Mouse (Mus musculus) heart, postnatal 4 days (tissue): ENCODE data around the gene Tfb1m. TPM values are rescaled to one million over a fixed set of nuclear protein-coding genes. Genes with fewer than 3 reads are reported as not detected.

Experiments
- DNase-seq: peaks from one replicate; pipeline ENCODE4 v3.0.0; 2021
- total RNA-seq, 2 experiments: library from RNA; stranded (reverse); gene quantifications; 2 replicates each; pipeline ENCODE4 v1.2.3; 2021

The Tfb1m gene
- total RNA-seq, 2 experiments from 2014 or later, result 6.3 to 7.6 TPM

GRCm38 (mm10) chr17:3509841-3510240 lies 47.7 kb downstream of the Tfb1m start:
- peak; percentile 72 for DNase-seq

DNA sequence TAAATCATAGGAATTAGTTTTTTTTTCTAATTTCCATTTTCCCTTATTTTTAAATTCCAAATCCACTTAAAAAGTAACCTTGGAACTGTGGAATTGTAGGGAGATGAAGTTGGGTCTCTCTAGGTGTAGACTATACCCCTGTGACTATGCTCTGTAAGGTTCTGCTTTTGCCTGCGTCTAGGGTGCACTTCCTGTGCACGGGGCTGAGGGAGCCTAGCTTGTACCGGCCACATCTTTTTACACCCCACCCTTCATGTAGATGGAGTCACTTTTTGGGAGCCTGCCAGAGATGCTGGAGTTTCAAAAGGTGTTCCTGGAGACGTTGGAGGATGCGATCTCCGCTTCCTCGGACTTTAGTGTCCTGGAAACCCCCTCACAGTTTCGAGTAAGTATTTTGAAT lies 51.1 kb downstream of the Tfb1m start:
- no peak for DNase-seq

DNA sequence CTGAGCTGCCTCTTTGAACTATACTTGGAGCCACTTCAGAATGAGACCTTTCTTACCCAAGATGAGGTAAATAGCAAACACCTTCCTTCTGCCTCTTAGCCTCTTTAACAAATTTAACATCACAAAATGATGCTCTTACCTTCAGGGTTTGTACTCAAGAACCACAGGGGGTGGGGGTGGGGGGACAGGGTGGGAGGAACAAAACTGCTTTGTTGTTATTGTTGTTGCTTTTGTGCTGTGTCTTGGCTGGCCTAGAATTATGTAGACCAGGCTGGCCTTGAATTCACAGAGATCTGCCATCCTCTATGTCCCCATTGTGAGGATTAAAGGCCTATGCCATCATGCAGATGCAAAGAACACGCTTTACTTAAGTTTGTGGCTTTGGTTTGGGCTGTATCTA lies 51.9 kb downstream of the Tfb1m start:
- no peak for DNase-seq

GRCm38 (mm10) chr17:3500936-3501335 lies 56.6 kb downstream of the Tfb1m start:
- DNase-seq, result no peak

GRCm38 (mm10) chr17:3500076-3500475 lies 57.5 kb downstream of the Tfb1m start:
- DNase-seq, result no peak

GRCm38 (mm10) chr17:3499468-3499867 lies 58.1 kb downstream of the Tfb1m start:
- no peak for DNase-seq

GRCm38 (mm10) chr17:3498580-3498979 lies 59.0 kb downstream of the Tfb1m start:
- DNase-seq, result no peak

DNA sequence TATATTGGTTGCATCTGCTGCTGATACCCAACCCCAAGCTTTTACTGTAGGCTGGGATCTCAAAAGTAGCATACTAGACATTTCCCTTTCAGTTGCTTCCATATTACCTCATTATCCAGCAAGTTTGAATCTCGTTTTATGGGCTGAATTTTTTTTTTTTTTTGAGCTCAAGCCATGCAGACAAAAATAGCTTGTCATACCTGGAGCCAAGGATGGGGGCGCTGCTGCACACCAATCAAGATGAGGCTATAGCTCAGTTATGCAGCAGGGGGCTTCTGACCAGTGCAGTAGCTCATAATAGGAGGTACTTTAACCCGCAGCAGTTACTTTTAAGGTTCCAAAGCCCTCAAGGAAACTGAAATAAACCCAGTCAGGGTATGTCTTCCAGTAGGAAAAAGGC lies 59.5 kb downstream of the Tfb1m start:
- DNase-seq, result peak; percentile 59

- no peak for DNase-seq
Observed at GRCm38 (mm10) chr17:3496080-3496479, 61.5 kb downstream of the Tfb1m start.

GRCm38 (mm10) chr17:3495576-3495975 lies 62.0 kb downstream of the Tfb1m start:
- DNase-seq, result no peak

- no peak for DNase-seq
Observed at GRCm38 (mm10) chr17:3491667-3492066, 65.9 kb downstream of the Tfb1m start.

- no peak for DNase-seq
Observed at GRCm38 (mm10) chr17:3491065-3491464, 66.5 kb downstream of the Tfb1m start.

GRCm38 (mm10) chr17:3490216-3490895 lies 67.2 kb downstream of the Tfb1m start:
- no peak for DNase-seq

DNA sequence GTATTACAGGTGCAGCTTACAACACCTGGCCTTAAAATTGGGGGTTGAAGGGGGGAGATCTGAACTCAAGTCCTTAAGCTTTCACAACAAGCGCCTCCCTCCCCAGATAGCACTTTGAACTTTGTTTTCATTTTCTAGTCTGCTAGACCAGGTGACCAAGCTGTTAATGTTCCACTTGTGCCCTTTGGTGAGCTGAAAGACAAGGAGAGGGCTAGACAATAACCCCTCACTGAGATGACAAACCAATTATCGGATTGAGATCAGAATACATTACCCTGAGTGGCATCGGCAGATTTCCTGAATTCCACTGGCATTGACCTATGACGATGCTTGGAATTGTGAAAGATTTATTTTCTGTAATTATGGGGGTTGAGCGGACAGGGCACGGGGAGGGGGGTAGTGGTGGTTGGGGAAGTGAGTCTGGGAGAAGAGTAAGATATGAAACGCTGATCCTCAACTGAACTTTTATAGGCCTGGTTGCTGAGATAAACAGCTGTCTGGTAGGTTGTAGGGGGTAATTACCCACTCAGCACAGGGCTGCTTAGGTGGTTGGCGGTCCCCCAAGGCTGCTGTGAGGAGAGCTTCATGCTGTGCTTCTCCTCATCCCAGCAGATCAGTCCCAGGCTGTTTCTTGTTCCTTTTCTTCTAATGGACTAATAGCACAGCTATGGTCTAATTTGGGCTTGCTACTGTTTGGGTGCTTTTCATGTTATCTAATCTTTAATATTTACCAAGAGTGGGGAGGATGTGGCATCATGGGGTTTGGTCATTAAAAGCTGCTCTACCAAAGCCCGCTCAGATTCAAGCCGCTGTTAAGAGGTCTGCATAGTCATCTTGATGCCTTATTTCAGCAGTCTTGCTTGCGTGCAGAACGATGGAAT lies 69.6 kb downstream of the Tfb1m start:
- DNase-seq, result no peak

DNA sequence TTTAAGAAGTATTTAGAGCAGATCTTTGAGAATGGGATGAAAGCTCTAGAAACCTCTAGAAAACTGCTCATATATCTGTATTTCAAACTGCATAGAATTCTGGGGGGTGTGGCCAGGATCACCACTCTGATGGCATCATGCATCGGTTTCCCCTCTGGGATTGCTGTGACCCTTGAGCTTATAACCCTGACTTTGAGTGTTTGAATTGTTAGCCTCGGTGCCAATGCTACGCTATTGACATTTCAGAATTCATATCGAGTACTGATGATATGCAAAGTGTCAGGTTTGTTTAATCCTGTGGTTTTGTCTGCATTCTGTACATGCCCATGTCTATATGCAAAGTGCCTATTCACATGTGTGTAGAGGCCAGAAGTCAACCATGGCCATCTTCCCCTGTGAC lies 70.4 kb downstream of the Tfb1m start:
- DNase-seq, result no peak

- DNase-seq, result no peak
Observed at GRCm38 (mm10) chr17:3485851-3486250, 71.7 kb downstream of the Tfb1m start.

DNA sequence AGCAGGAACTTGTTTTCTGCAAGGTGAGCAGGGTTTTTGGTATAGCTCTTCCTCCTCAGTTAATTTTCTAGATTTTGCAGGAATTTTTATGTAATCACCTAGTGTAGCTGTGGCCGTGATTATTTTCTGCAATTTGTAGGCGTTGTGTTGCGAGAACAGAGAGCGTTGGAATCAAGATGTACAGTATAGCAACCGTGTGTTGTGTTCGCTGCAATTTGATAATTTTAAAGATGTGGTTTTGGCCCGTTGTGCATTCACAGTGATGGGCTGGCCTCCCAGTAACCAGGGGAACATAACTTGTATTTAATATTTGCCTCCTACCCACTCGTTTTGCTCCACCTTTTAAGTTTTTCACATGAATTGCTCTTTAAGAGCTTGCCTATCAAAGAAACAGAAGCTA lies 74.5 kb downstream of the Tfb1m start:
- no peak for DNase-seq

- DNase-seq, result no peak
Observed at GRCm38 (mm10) chr17:3481576-3482575, 75.7 kb downstream of the Tfb1m start.

GRCm38 (mm10) chr17:3476546-3476945 lies 81.0 kb downstream of the Tfb1m start:
- no peak for DNase-seq

- DNase-seq, result no peak
Observed at GRCm38 (mm10) chr17:3472018-3472417, 85.6 kb downstream of the Tfb1m start.
